Mouse (Mus musculus) intestine, postnatal 0 days (tissue): ENCODE data around the gene Kiss1r. TPM values are rescaled to one million over a fixed set of nuclear protein-coding genes. Genes with fewer than 3 reads are reported as not detected.
A peak's percentile ranks its signal among the peaks of the same experiment; 100 is the strongest.

ENCODE experiments used
- ATAC-seq: fragments of 200-750 bp; cut with Nextera tagmentation; 2 replicates; pipeline ENCODE4 v1.8.0; 2017; ENCODE audit warnings: mild to moderate bottlenecking, moderate TSS enrichment, moderate library complexity
- H3K27ac ChIP-seq: fragments of 300-500 bp; sonication (generic); 2 replicates; pipeline ENCODE4 v1.5.1; 2014; ENCODE audit warnings: mild to moderate bottlenecking, low read depth, low read length, moderate library complexity
- H3K27me3 ChIP-seq: fragments of 300-500 bp; sonication (generic); replicated peaks from 2 replicates; pipeline ENCODE4 v1.6.1; 2014; ENCODE audit warnings: low read length, mixed read lengths; ENCODE audit not compliant: control insufficient read depth, insufficient read depth
- H3K36me3 ChIP-seq: fragments of 300-500 bp; sonication (generic); 2 replicates; pipeline ENCODE4 v1.6.1; 2014; ENCODE audit warnings: mild to moderate bottlenecking, moderate library complexity; ENCODE audit not compliant: control insufficient read depth, insufficient read depth
- H3K4me1 ChIP-seq: fragments of 300-500 bp; sonication (generic); replicated peaks from 2 replicates; pipeline ENCODE4 v1.6.1; 2014; ENCODE audit warnings: antibody characterized with exemption, low read length, mixed read lengths; ENCODE audit not compliant: control insufficient read depth, insufficient read depth
- H3K4me2 ChIP-seq: fragments of 300-500 bp; sonication (generic); replicated peaks from 2 replicates; pipeline ENCODE4 v1.6.1; 2014; ENCODE audit warnings: low read depth, mild to moderate bottlenecking, moderate library complexity
- H3K4me3 ChIP-seq: fragments of 300-500 bp; sonication (generic); 2 replicates; pipeline ENCODE4 v1.5.1; 2014; ENCODE audit warnings: low read depth, low read length
- H3K9ac ChIP-seq: fragments of 300-500 bp; sonication (generic); 2 replicates; pipeline ENCODE4 v1.6.1; 2014; ENCODE audit warnings: mild to moderate bottlenecking, low read depth, low read length
- H3K9me3 ChIP-seq: fragments of 300-500 bp; sonication (generic); 2 replicates; pipeline ENCODE4 v1.6.1; 2016; ENCODE audit warnings: mixed run types; ENCODE audit not compliant: control insufficient read depth
- CTCF ChIP-seq: sonication (generic); IDR thresholded peaks from 2 replicates; pipeline ENCODE4 v1.5.1; 2016; ENCODE audit warnings: low read depth, mild to moderate bottlenecking, control low read depth, antibody characterized with exemption, moderate library complexity
- WGBS: fragments of 180-500 bp; shearing (Covaris S2); extraction: QIAGEN DNeasy Blood & Tissue Kit; methylation state at CpG from one replicate; pipeline ENCODE4 v1.1.7; 2014; 5-methylcytosine and 5-hydroxymethylcytosine counted together
- polyA plus RNA-seq: library from polyadenylated mRNA; unstranded; fragments of >200 nt; fragmentation: Nextera tagmentation; extraction: Ambion mirVana; gene quantifications from 2 replicates; pipeline ENCODE4 v1.2.1, GENCODE M21; 2015

The Kiss1r gene
- polyA plus RNA-seq, 1 experiment from 2014 or later = 0.47 TPM

GRCm38 (mm10) chr10:79934272-79934721, 17.5 kb downstream of the Kiss1r start:
- TF ChIP-seq CTCF = no peak
- ATAC-seq = no peak
- H3K27ac ChIP-seq = peak overlapping the region; percentile 62
- peaks cover 40% of the 10 kb centered on the region for H3K36me3 ChIP-seq
- 29% methylated on average over 13 of the region's 13 CpGs for WGBS
- no peaks in the 10 kb centered on the region for H3K9me3 ChIP-seq
- peaks cover 18% of the 10 kb centered on the region for H3K4me1 ChIP-seq
- H3K4me2 ChIP-seq = no peak overlapping the region; the same call in 1 of the 2 replicates
- H3K4me3 ChIP-seq = no peak overlapping the region
- no peaks in the 10 kb centered on the region for H3K27me3 ChIP-seq
- no peak overlapping the region; the same call in 1 of the 2 replicates for H3K9ac ChIP-seq

- no peak for ATAC-seq
- H3K27me3 ChIP-seq = no peaks in the 10 kb centered on the region
- peaks cover 40% of the 10 kb centered on the region for H3K36me3 ChIP-seq
- no peak overlapping the region; the same call in 1 of the 2 replicates for H3K4me2 ChIP-seq
- H3K27ac ChIP-seq = peak overlapping the region; percentile 62
- no peaks in the 10 kb centered on the region for H3K9me3 ChIP-seq
- WGBS = 78% methylated on average over 16 of the region's 16 CpGs
- peaks cover 24% of the 10 kb centered on the region for H3K4me1 ChIP-seq
- H3K9ac ChIP-seq = no peak overlapping the region
- no peak for TF ChIP-seq CTCF
- no peak overlapping the region for H3K4me3 ChIP-seq
Observed at GRCm38 (mm10) chr10:79934794-79935569, 18.2 kb downstream of the Kiss1r start.

- Histone ChIP-seq H3K4me2 (peak overlapping the region; percentile 55), H3K9me3 (no peaks in the 10 kb centered on the region), H3K4me1 (peaks cover 26% of the 10 kb centered on the region), H3K27ac (peak overlapping the region; percentile 89), H3K36me3 (peaks cover 35% of the 10 kb centered on the region), H3K27me3 (no peaks in the 10 kb centered on the region), H3K4me3 (no peak overlapping the region), H3K9ac (no peak overlapping the region)
- 23% methylated on average over 10 of the region's 10 CpGs for WGBS
- peak; percentile 25 for ATAC-seq
- no peak for TF ChIP-seq CTCF
Observed at GRCm38 (mm10) chr10:79936284-79936910, 19.6 kb downstream of the Kiss1r start.

GRCm38 (mm10) chr10:79936911-79937441, 20.2 kb downstream of the Kiss1r start:
- H3K4me2 ChIP-seq = peak overlapping the region; percentile 55
- H3K27me3 ChIP-seq = no peaks in the 10 kb centered on the region
- H3K4me1 ChIP-seq = peaks cover 26% of the 10 kb centered on the region
- peaks cover 35% of the 10 kb centered on the region for H3K36me3 ChIP-seq
- ATAC-seq = peak; percentile 79
- H3K9me3 ChIP-seq = no peaks in the 10 kb centered on the region
- H3K9ac ChIP-seq = no peak overlapping the region; the same call in 1 of the 2 replicates
- WGBS = 29% methylated on average over 27 of the region's 27 CpGs
- H3K27ac ChIP-seq = peak overlapping the region; percentile 89
- no peak for TF ChIP-seq CTCF
- no peak overlapping the region for H3K4me3 ChIP-seq

GRCm38 (mm10) chr10:79937775-79938526, 21.2 kb downstream of the Kiss1r start:
- WGBS = 66% methylated on average over 11 of the region's 11 CpGs
- Histone ChIP-seq H3K4me1 (peaks cover 23% of the 10 kb centered on the region), H3K9me3 (no peaks in the 10 kb centered on the region), H3K4me3 (no peak overlapping the region), H3K9ac (no peak overlapping the region), H3K27ac (peak overlapping the region; percentile 89), H3K27me3 (no peaks in the 10 kb centered on the region), H3K4me2 (peak overlapping the region; percentile 55; the same call in 1 of the 2 replicates), H3K36me3 (peaks cover 37% of the 10 kb centered on the region)
- no peak for TF ChIP-seq CTCF
- ATAC-seq = no peak
